Mouse (Mus musculus) forelimb bud, embryonic 11.5 days (tissue): Measurements from ENCODE around the gene Caskin1.

Experiments
- DNase-seq: peaks from one replicate; pipeline ENCODE4 v3.0.0-alpha.2; 2012; ENCODE audit warnings: low read depth, low spot score

Caskin1 gene

DNA sequence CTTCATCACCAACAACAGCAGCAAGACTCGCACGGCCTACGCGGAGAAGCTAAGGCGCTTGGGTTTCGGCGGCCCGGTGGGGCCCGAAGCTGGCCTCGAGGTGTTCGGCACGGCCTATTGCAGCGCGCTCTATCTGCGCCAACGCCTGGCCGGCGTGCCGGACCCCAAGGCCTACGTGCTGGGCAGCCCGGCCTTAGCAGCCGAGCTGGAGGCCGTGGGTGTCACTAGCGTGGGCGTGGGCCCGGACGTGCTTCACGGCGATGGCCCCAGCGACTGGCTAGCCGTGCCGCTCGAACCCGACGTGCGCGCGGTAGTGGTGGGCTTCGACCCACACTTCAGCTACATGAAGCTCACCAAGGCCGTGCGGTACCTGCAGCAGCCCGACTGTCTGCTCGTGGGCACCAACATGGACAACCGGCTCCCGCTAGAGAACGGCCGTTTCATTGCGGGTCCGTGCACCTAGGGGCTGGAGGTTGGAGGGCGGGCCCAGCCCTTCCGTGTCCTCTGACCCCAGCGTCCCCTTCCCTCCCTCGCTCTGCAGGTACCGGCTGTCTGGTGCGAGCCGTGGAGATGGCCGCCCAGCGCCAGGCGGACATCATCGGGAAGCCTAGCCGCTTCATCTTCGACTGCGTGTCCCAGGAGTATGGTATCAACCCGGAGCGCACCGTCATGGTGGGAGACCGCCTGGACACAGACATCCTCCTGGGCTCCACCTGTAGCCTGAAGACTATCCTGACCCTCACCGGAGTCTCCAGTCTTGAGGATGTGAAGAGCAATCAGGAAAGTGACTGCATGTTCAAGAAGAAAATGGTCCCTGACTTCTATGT is 17.5 kb upstream of the Caskin1 start:
- DNase-seq: no peak

DNA sequence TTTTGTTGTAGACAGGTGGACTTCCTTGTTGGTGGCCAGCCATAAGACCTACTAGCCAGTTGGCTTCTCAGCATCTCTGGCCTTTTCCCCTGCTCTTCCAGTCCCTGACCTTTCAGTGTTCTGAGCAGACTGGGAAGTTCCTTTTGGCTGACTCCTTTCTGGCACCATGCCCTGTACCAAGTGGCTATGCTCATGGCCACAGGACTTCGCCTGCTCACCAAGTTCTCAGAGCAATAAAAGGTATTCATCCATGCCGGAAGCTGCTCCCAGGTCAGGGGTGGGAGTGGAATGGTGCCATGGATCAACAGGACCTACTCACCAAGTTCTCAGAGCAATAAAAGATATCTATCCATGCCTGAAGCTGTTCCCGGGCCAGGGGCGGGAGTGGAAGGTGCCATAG is 15.9 kb upstream of the Caskin1 start:
- no peak for DNase-seq

DNA sequence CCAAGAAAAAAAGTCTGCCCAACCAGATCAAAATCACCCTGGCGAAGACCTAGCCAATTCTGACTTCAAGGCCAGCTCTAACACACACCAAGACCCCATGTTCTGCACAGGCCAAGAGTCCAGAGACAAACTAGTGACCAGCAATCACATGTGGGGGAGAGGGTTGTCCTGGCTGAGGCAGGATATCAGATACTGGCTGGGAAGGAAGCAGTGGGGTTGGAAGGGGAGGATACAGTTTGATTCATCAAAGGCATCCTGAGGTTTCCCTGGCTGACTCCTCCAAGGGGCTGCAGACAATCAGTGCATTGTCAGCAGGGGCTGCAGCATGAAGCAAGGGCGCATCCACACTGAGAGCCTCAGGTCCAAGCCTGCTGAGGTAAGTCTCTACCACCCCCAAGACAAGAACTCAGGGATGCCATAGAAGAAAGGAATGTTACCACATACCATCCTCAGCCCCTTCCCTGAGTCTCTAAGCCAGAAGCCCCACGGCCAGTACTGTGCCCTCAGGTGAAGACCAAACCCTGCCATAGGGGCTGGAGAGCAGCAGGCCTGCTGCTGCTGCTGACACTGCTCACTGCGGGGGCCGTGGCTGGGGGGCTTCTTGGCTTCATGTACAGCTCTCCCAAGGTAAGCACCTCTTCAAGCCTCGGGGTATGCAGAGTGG is 14.7 kb upstream of the Caskin1 start, which contains the start of gene Bricd5:
TSS of gene Bricd5 (plus strand) at position 273 of the 664 bp plus-strand sequence.
- no peak for DNase-seq

DNA sequence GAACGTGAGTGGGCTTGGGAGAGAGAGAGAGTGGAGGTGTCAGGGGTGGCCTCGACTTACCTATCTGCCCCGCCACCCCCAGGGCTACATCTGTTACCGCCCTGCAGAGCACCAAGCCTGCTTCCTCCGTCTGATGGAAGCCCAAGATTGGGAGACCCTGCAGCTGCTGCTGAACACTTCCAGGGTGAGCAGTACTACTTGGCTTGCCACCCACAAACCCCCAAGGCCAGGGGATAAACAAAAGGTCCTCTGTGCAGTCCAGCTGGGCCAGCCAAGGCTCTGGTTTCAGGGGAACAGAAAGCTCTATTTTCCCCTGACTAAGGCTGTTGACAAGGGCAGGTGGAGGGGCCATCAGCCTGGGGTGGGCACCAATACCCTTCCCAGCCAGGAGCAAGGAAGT is 13.8 kb upstream of the Caskin1 start:
- DNase-seq: no peak

DNA sequence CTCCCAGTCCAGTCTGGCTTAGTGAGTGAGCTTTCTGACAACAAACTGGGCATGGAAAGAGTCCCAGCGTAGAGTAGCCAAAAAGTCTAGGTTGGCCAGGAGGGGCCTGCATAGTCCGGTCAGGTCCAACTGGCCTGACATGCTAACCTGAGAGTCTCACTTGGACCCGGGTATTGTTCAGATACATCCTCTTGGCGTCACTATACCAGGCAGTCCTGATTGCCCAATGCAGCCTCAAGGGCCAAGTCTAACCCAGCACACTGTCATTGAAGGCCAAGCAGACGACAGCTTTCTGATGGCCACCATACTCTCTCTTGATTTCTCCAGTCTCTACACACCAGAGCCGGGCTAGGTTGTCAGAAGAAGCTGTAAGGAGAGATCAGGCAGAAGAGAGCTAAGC is 12.8 kb upstream of the Caskin1 start:
- no peak for DNase-seq

GRCm38 (mm10) chr17:24476022-24476776 is 12.2 kb upstream of the Caskin1 start:
- no peak for DNase-seq

GRCm38 (mm10) chr17:24477053-24477984 is 11.1 kb upstream of the Caskin1 start:
- DNase-seq: no peak

DNA sequence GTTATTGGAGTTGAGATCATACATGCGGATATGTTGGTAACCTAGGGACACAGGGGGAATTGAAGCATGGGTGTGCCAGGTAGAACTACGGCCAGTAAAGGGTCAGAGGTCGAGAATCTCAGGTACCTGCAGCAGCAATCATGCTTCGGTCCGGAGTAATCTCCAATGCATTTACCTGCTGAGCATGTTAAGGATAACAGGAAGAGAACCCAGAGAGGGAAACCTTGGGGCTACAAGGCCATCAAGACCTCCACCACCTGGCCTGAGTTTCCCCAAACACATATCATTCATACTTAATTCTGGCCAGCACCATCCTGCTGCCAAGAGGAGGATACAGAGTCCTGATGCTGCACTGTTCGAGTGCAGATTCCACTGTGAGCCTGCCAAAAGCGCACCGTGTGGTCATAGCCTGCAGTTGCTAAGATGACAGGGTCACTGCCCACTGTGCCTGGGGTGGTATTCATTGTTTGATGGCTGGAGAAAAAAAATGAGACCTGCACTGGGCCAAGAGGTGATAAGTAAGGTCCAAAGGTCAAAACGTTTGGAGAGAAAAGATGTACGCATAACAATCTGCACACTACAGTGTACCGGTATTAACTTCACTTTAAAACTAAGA is 10.3 kb upstream of the Caskin1 start:
- DNase-seq: no peak

- DNase-seq: peak; percentile 96
Measured at GRCm38 (mm10) chr17:24478663-24479380, 9.6 kb upstream of the Caskin1 start, which contains the start of gene Mlst8. Mlst8 (minus strand) TSS chr17:24479078.

DNA sequence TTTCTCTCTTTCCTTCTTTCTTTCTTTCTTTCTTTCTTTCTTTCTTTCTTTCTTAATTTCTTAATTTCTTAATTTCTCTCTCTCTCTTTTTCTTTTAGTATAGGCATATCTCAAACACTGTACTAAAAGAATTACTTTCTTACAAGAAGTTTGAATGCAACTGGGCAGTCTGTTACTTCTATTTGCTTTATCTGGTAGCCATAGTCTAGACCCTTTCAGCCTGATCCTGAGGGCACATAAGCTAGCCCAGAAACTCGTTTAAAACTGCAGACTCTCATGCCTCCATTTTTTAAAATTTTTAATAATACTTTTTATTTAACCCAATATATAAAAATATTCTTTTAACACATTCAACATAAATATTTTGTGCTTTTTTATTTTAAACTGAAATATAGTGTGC is 9.0 kb upstream of the Caskin1 start:
- no peak for DNase-seq

DNA sequence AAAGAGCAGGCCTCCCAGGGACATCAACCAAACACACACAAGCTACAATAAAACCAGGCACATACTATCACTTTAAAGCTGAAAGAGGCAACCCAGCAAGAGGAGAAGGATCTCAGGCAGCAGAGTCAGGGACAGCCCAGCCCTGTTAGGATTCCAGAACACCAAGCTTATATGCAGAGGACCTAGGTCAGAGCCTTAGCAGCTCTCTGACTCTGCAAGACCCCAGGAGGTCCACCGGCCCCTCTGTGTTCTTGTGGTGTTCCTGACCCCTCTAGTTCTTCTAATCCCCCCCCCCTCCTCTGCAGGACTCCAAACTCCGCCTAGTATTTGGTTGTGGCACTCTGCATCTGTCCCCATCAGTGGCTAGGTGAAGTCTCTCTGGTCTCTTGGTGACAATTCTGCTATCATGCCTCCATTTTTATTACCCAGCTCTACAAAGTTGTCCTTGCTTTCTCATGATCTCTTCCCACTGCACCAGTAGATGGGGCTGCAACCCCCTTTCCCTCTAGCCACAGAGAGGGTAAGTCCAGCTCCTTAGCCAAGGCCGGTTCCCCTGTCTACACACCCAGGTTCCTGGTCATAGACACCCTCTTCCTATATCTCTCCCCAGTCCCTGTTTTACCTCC is 8.1 kb upstream of the Caskin1 start:
- DNase-seq: no peak

DNA sequence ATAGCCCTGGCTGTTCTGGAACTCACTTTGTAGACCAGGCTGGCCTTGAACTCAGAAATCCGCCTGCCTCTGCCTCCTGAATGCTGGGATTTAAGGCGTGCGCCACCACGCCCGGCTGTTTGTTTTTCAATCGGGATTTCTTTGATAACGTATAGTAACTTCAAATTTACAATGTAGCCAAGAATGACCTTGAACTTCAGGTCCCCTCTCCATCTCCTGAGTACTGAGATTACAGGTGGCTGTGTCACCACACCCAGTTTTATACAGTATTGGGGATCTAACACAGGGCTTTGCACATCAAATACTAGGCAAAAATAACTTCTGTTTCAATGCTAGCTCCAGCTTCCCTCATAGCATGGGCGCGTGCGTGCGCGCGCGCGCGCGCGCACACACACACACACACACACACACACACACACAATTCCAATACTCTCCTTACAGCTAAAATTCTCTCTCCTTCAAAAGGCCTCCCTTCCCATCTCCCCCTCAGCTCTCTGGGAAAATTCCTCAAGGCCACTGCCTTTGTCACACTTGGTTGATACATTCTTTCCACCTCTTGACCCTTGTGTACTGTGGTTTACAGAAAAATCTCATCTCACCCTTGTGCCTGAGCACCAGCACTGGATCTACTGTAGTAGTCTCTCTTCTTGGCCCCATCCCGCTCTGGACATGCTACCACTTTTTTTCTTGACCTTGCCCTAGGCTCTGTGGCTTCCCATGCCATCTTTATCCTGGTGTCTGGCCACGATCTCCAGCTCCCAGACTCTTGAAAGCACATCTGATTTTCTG is 7.2 kb upstream of the Caskin1 start:
- DNase-seq: no peak

- DNase-seq: no peak
Measured at GRCm38 (mm10) chr17:24483495-24483894, 4.9 kb upstream of the Caskin1 start.

GRCm38 (mm10) chr17:24485090-24485860 is 3.1 kb upstream of the Caskin1 start:
- no peak for DNase-seq

GRCm38 (mm10) chr17:24488662-24489264 is 362 bp downstream of the Caskin1 start:
- no peak for DNase-seq

GRCm38 (mm10) chr17:24489265-24490030 is 1.0 kb downstream of the Caskin1 start:
- DNase-seq: no peak

- no peak for DNase-seq
Measured at GRCm38 (mm10) chr17:24490399-24490798, 2.0 kb downstream of the Caskin1 start.
